Mouse (Mus musculus): ENCODE results near the gene Polr3e.

Polr3e gene

GRCm38 (mm10) chr7:120980041-120980440, 62.5 kb downstream of the Polr3e start:
- no peak for DNase-seq (ENCODE audit: low read depth, low spot score)

GRCm38 (mm10) chr7:120980931-120981924, 63.7 kb downstream of the Polr3e start:
- DNase-seq (ENCODE audit: low read depth, low spot score) = peak; percentile 81

GRCm38 (mm10) chr7:120982200-120982841, 64.8 kb downstream of the Polr3e start, which contains the start of the genes Cdr2 and Mfsd13b:
Gene Cdr2 (minus strand): TSS chr7:120982312.
Gene Mfsd13b (plus strand): TSS chr7:120982509.
- peak; percentile 99 for DNase-seq (ENCODE audit: low read depth, low spot score)

GRCm38 (mm10) chr7:120982968-120983367, 65.4 kb downstream of the Polr3e start:
- DNase-seq (ENCODE audit: low read depth, low spot score) = no peak

- no peak for DNase-seq (ENCODE audit: low read depth, low spot score)
These were observed 73.6 kb downstream of the Polr3e start for GRCm38 (mm10) chr7:120991191-120991590.

Data from A20 (cell line).